Mouse (Mus musculus) CH12.LX (cell line): ENCODE results near the gene Hgd. TPM values are rescaled to one million over a fixed set of nuclear protein-coding genes. Genes with fewer than 3 reads are reported as not detected.

Experiments used
- DNase-seq: peaks from one replicate; pipeline ENCODE4 v3.0.0-alpha.2; 2013; ENCODE audit errors: extremely low read depth
- H3K27ac ChIP-seq: 2 replicates; pipeline ENCODE4 v1.5.1; 2012; ENCODE audit warnings: low read depth, mild to moderate bottlenecking, control low read depth, moderate library complexity; ENCODE audit not compliant: insufficient read depth
- H3K27me3 ChIP-seq: replicated peaks from 2 replicates; pipeline ENCODE3; 2012; ENCODE audit warnings: inconsistent platforms
- H3K36me3 ChIP-seq, 2 experiments: replicated peaks in 1 of 2; 2 replicates each; pipeline versions ENCODE3 to v1.6.1; 2012; ENCODE audit warnings: inconsistent platforms in 1 of 2, low read length in 1 of 2, mild to moderate bottlenecking in 1 of 2, mixed read lengths in 1 of 2, moderate library complexity in 1 of 2; ENCODE audit not compliant: control insufficient read depth in 1 of 2, insufficient read depth in 1 of 2
- H3K4me1 ChIP-seq, 2 experiments: 2 replicates each; pipeline ENCODE4 v1.6.1; 2012; ENCODE audit warnings: inconsistent platforms in 1 of 2, moderate library complexity in 1 of 2; ENCODE audit not compliant: insufficient read depth in 2 of 2, control insufficient read depth in 1 of 2
- H3K4me2 ChIP-seq: 2 replicates; pipeline ENCODE4 v1.6.1; 2012; ENCODE audit warnings: low read depth, mild to moderate bottlenecking, control low read depth; ENCODE audit not compliant: poor library complexity, insufficient read depth, severe bottlenecking
- H3K4me3 ChIP-seq, 3 experiments: fragments of 150-350 bp in 1 of 3; sonication (generic) in 1 of 3; replicated peaks in 1 of 3; 2 replicates each; pipeline versions ENCODE3 to v1.5.1; 2011 to 2012; ENCODE audit warnings: low read depth in 2 of 3, low read length in 2 of 3, mild to moderate bottlenecking in 2 of 3, moderate library complexity in 2 of 3, control low read depth in 1 of 3, improper control_type of control experiment in 1 of 3, inconsistent platforms in 1 of 3, mixed read lengths in 1 of 3; ENCODE audit not compliant: poor library complexity in 1 of 3
- H3K79me2 ChIP-seq: replicated peaks from 2 replicates; pipeline ENCODE4 v1.6.1; 2012; ENCODE audit warnings: mild to moderate bottlenecking, moderate library complexity; ENCODE audit not compliant: control insufficient read depth, poor library complexity, insufficient read depth, severe bottlenecking; ENCODE audit errors: extremely low read depth
- H3K9ac ChIP-seq: 2 replicates; pipeline ENCODE4 v1.6.1; 2012; ENCODE audit warnings: low read depth, mild to moderate bottlenecking, control low read depth, moderate library complexity; ENCODE audit not compliant: insufficient read depth
- H3K9me3 ChIP-seq: replicated peaks from 2 replicates; pipeline ENCODE3; 2012; ENCODE audit warnings: low read length, inconsistent platforms, mixed read lengths
- CHD1 ChIP-seq: IDR thresholded peaks from 2 replicates; pipeline ENCODE4 v1.6.1; 2012; ENCODE audit warnings: low read depth, low read length, improper control_type of control experiment, inconsistent platforms
- CTCF ChIP-seq, 2 experiments: IDR thresholded peaks in 1 of 2; conservative IDR thresholded peaks in 1 of 2; 2 replicates each; pipeline ENCODE4 v1.5.1; 2011 to 2012; ENCODE audit warnings: low read depth in 2 of 2, low read length in 2 of 2, improper control_type of control experiment in 1 of 2, inconsistent platforms in 1 of 2, mild to moderate bottlenecking in 1 of 2, moderate library complexity in 1 of 2
- E2F4 ChIP-seq: IDR thresholded peaks from 2 replicates; pipeline ENCODE4 v1.6.1; 2011; ENCODE audit warnings: low read depth, low read length, improper control_type of control experiment; ENCODE audit not compliant: insufficient replicate concordance
- ETS1 ChIP-seq: conservative IDR thresholded peaks from 2 replicates; pipeline ENCODE4 v1.6.1; 2012; ENCODE audit warnings: low read depth, mild to moderate bottlenecking, inconsistent platforms, low read length, improper control_type of control experiment, moderate library complexity
- GABPA ChIP-seq: IDR thresholded peaks from 2 replicates; pipeline ENCODE4 v1.6.1; 2012; ENCODE audit warnings: low read depth, low read length, improper control_type of control experiment, inconsistent platforms; ENCODE audit not compliant: insufficient replicate concordance
- IRF4 ChIP-seq: IDR thresholded peaks from 2 replicates; pipeline ENCODE4 v1.6.1; 2014; ENCODE audit warnings: low read depth, mild to moderate bottlenecking, inconsistent platforms, low read length, improper control_type of control experiment
- JUND ChIP-seq: conservative IDR thresholded peaks from 2 replicates; pipeline ENCODE4 v1.6.1; 2011; ENCODE audit warnings: low read depth, low read length, improper control_type of control experiment
- KAT2A ChIP-seq: IDR thresholded peaks from 2 replicates; pipeline ENCODE4 v1.6.1; 2012; ENCODE audit warnings: low read length, improper control_type of control experiment, inconsistent platforms; ENCODE audit not compliant: insufficient replicate concordance
- MAZ ChIP-seq: IDR thresholded peaks from 2 replicates; pipeline ENCODE4 v1.6.1; 2012; ENCODE audit warnings: low read depth, mild to moderate bottlenecking, inconsistent platforms, low read length, improper control_type of control experiment, moderate library complexity
- MYC ChIP-seq: IDR thresholded peaks from 2 replicates; pipeline ENCODE4 v1.6.1; 2011; ENCODE audit warnings: low read depth, mild to moderate bottlenecking, improper control_type of control experiment, low read length
- NELFE ChIP-seq: IDR thresholded peaks from 2 replicates; pipeline ENCODE4 v1.6.1; 2011; ENCODE audit warnings: low read depth, low read length, improper control_type of control experiment
- NRF1 ChIP-seq: IDR thresholded peaks from 2 replicates; pipeline ENCODE4 v1.6.1; 2014; ENCODE audit warnings: low read depth, mild to moderate bottlenecking, inconsistent platforms, low read length, improper control_type of control experiment, moderate library complexity
- POLR2A ChIP-seq: IDR thresholded peaks from 2 replicates; pipeline ENCODE4 v1.6.1; 2011; ENCODE audit warnings: low read depth, mild to moderate bottlenecking, improper control_type of control experiment, low read length
- POLR2AphosphoS2 ChIP-seq: IDR thresholded peaks from 2 replicates; pipeline ENCODE4 v1.6.1; 2011; ENCODE audit warnings: low read depth, low read length, improper control_type of control experiment
- RAD21 ChIP-seq: IDR thresholded peaks from 2 replicates; pipeline ENCODE4 v1.6.1; 2011; ENCODE audit warnings: low read depth, mild to moderate bottlenecking, low read length, improper control_type of control experiment, moderate library complexity
- SIN3A ChIP-seq: IDR thresholded peaks from 2 replicates; pipeline ENCODE4 v1.6.1; 2012; ENCODE audit warnings: low read length, improper control_type of control experiment, inconsistent platforms
- SMC3 ChIP-seq: IDR thresholded peaks from 2 replicates; pipeline ENCODE4 v1.6.1; 2011; ENCODE audit warnings: low read depth, low read length, improper control_type of control experiment
- USF2 ChIP-seq: conservative IDR thresholded peaks from 2 replicates; pipeline ENCODE4 v1.6.1; 2011; ENCODE audit warnings: low read depth, low read length, improper control_type of control experiment
- ZKSCAN1 ChIP-seq: IDR thresholded peaks from 2 replicates; pipeline ENCODE4 v1.6.1; 2012; ENCODE audit warnings: low read depth, inconsistent platforms, low read length, improper control_type of control experiment, borderline replicate concordance
- ZMIZ1 ChIP-seq: IDR thresholded peaks from 2 replicates; pipeline ENCODE4 v1.6.1; 2012; ENCODE audit warnings: low read depth, mild to moderate bottlenecking, inconsistent platforms, low read length, improper control_type of control experiment
- dilution Hi-C: fragments of 300-500 bp; cut with MboI; formaldehyde crosslinking; loops from 2 replicates; pipeline ENCODE4 v1.14.3; 2020; ENCODE audit warnings: low sequenced_read_pairs; ENCODE audit not compliant: extremely low pct_unique_long_range_greater_than_20kb, extremely low pct_ligation_motif_present
- in situ Hi-C: fragments of 300-500 bp; cut with MboI; formaldehyde crosslinking; loops from 3 replicates; pipeline ENCODE4 v1.14.3; 2019; ENCODE audit warnings: low sequenced_read_pairs, low pct_ligation_motif_present, low pct_unique_long_range_greater_than_20kb, mixed read lengths
- polyA plus RNA-seq: library from polyadenylated mRNA; unstranded; fragments of >175 nt; gene quantifications from 2 replicates; pipeline ENCODE4 v1.2.1, GENCODE M21; 2012; ENCODE audit warnings: low read depth; ENCODE audit not compliant: insufficient read length
- total RNA-seq, 2 experiments: library from RNA; depleted of rRNA; stranded (reverse); fragments of 300-350 nt in 1 of 2; fragments of >200 nt in 1 of 2; gene quantifications; 2 replicates each; pipeline ENCODE4 v1.2.3; 2012 to 2014

Gene Hgd
- total and polyA plus RNA-seq, 3 experiments = not detected

- peak; percentile 73 for TF ChIP-seq IRF4
Measured at GRCm38 (mm10) chr16:37539611-37540580, 40.1 kb upstream of the Hgd start, which contains the start of the genes Gtf2e1 and Rabl3 (continued).

GRCm38 (mm10) chr16:37540776-37541175, 39.2 kb upstream of the Hgd start:
- Histone ChIP-seq H3K27me3 (no peaks in the 10 kb centered on the region), H3K4me2 (peak overlapping the region; percentile 88), H3K27ac (no peak overlapping the region), H3K4me1 (peaks cover 9 to 47% of the 10 kb centered on the region in 2 experiments), H3K79me2 (peaks cover 36% of the 10 kb centered on the region), H3K9ac (peak overlapping the region; percentile 84), H3K36me3 (peaks cover 14 to 45% of the 10 kb centered on the region in 2 experiments), H3K9me3 (no peaks in the 10 kb centered on the region), H3K4me3 (peak overlapping the region in 2 of 3 experiments; percentile 82 to 96)
- dilution Hi-C loops = no loop called here
- no peak for DNase-seq
- in situ Hi-C loops = no loop called here
- TF ChIP-seq CHD1 (no peak), MYC (no peak)

- Histone ChIP-seq H3K4me3 (no peak overlapping the region), H3K27ac (no peak overlapping the region), H3K9ac (no peak overlapping the region), H3K9me3 (no peaks in the 10 kb centered on the region), H3K27me3 (no peaks in the 10 kb centered on the region), H3K36me3 (peaks cover 14 to 48% of the 10 kb centered on the region in 2 experiments), H3K4me1 (peaks cover 0 to 9% of the 10 kb centered on the region in 2 experiments; a peak in 2 of 4 replicates), H3K79me2 (peaks cover 12% of the 10 kb centered on the region; the same call in 1 of the 2 replicates), H3K4me2 (no peak overlapping the region)
- TF ChIP-seq MAZ (no peak), SMC3 (no peak), JUND (no peak), GABPA (no peak), CTCF (conservative IDR thresholded peaks at IDR 0.05 in 1 of 2, IDR thresholded peaks at IDR 0.05 in 1 of 2; ENCODE audit: low read depth in 2 of 2, low read length in 2 of 2) (no peak), ETS1 (no peak), NRF1 (no peak), POLR2A (no peak), RAD21 (no peak), KAT2A (no peak), ZKSCAN1 (no peak), POLR2AphosphoS2 (no peak), ZMIZ1 (no peak), IRF4 (no peak), E2F4 (no peak), CHD1 (no peak), SIN3A (no peak), USF2 (no peak), NELFE (no peak)
- in situ Hi-C loops = no loop called here
- dilution Hi-C loops = no loop called here
- no peak for DNase-seq
Measured at GRCm38 (mm10) chr16:37546312-37546711, 33.6 kb upstream of the Hgd start.
